Mouse (Mus musculus): ENCODE data around the gene Defb41. TPM values are rescaled to one million over a fixed set of nuclear protein-coding genes. Genes with fewer than 3 reads are reported as not detected.
"Not testable (repeated sequence)": the region's sequence is repeated elsewhere in the genome, so short reads cannot be mapped to it uniquely, and the experiment has no call there.

Defb41 gene
- not detected in 2 replicates for polyA plus RNA-seq (2015; fragmentation: Nextera tagmentation; extraction: Ambion mirVana)

DNA sequence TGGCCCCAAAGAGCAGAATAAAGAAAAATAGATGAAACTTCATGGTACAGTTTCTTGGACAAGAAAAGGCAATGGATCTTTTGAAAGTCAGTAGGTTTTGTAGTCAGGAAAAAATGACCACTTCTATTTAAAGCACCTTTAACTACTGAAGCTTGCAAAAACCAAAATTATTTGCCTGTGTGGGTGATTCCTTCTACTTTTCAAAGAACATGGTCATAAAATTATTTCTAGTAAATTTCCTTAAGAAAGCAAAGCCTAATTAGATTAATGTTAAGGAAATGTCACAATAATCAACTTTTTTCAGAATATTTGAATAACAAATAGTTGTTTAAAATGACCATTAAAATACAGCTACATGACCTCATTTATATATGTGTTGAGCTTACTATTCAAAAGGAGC is at the start of gene Defb41:
Gene Defb41, minus strand, starts transcription at position 101 of the 400 bp plus-strand sequence.
- Histone ChIP-seq H3K4me2 (no peak within 1 kb of the TSS), H3K27me3 (replicated peaks) (no peaks in the 10 kb centered on the region), H3K4me3 (replicated peaks) (no peak within 1 kb of the TSS), H3K36me3 (no peaks in the 10 kb centered on the region), H3K27ac (no peak within 1 kb of the TSS), H3K4me1 (no peaks in the 10 kb centered on the region), H3K9me3 (no peaks in the 10 kb centered on the region), H3K9ac (no peak within 1 kb of the TSS)
- no peak for ATAC-seq (ENCODE audit: insufficient read depth, low FRiP score, low read depth)

DNA sequence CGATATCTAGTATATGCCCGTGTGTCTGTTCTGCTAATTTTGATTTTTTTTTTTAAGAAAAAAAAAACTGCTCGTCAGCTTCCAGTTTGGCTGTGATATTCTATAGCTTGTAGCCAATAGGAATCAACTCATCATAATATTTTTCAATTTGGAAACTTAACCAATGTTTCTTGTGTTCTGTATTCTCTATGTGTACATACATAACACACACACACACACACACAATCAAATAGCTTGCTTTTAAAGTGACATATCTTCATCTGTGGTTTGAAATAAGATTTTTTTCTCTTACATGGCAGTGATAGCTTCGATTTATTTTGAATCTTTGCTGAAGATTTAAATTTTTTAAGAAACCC is 43.5 kb upstream of the Defb41 start:
- Histone ChIP-seq H3K9ac (no peak overlapping the region), H3K9me3 (no peaks in the 10 kb centered on the region), H3K4me2 (no peak overlapping the region), H3K4me3 (replicated peaks) (no peak overlapping the region), H3K27ac (no peak overlapping the region), H3K27me3 (replicated peaks) (no peaks in the 10 kb centered on the region), H3K36me3 (no peaks in the 10 kb centered on the region), H3K4me1 (no peaks in the 10 kb centered on the region)
- no peak for ATAC-seq (ENCODE audit: insufficient read depth, low FRiP score, low read depth)
- WGBS = 80% methylated on average over 4 of the region's 4 CpGs

DNA sequence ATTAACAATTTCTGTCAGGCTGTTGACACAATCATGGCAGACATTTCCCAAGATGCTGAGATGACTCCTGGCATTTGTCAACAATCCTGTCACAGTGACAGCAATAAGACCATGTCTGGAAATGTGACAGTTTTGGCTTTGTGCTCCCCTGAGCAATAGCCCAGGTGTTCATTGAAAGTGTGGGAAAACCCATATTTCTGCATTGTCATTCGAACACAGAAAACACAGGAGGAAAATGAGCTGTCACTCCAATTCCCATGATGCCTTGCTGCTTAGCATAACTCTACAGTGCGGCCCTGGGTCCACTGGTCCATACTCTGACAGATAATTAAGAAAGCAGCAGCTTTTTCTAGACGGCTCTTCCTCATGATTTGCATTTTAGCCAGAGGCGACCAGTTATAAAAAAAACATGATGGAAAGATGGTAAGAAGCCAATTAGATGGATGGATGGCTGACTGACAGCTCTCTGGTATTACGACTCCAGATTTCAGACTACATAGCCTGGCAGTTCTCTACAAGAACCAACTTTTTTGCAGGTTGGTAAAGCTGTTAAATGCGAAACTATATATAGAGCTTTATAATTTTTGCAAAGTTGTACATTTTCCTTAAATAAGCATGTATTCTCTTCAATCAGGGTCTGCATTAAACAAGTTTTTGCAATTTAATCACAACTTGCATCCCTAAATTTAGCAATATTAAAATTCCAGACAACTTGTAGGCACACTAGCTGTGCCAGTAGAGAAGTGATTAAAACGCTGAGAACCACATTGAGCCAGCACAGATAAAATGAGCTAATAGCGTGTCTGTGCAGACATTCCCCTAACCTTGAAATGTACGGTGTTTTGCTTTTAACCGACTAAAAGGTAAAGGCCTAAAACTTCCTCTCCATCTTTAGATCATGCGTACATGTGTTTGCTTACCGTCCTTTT is 42.9 kb upstream of the Defb41 start:
- no peak for ATAC-seq (ENCODE audit: insufficient read depth, low FRiP score, low read depth)
- Histone ChIP-seq H3K27me3 (replicated peaks) (no peaks in the 10 kb centered on the region), H3K27ac (no peak overlapping the region), H3K36me3 (no peaks in the 10 kb centered on the region), H3K9me3 (no peaks in the 10 kb centered on the region), H3K9ac (no peak overlapping the region), H3K4me1 (no peaks in the 10 kb centered on the region), H3K4me2 (no peak overlapping the region), H3K4me3 (replicated peaks) (no peak overlapping the region)
- WGBS = 78% methylated on average over 12 of the region's 12 CpGs

DNA sequence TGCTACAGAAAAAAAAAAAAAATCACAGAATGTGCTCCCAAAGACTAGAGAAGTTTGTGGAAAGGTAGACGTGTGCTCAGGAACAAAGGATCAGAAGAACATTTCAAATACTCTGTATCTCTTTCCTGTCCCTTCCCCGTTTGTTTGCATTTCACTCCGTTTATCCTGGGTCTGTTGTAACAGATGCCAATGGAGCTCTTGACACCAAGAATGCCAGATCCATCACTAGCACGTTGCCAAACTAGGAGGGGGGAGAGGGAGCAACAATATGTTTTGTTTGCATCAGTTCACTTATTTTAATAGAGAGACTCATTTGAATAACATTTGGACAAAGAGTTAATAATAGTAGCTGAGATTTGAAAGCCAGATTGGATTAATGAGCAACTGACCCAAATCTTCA is 27.6 kb upstream of the Defb41 start:
- H3K27me3 ChIP-seq (replicated peaks) = no peaks in the 10 kb centered on the region
- 18% methylated on average over 4 of the region's 4 CpGs for WGBS
- no peaks in the 10 kb centered on the region for H3K9me3 ChIP-seq
- H3K4me2 ChIP-seq = no peak overlapping the region
- no peaks in the 10 kb centered on the region for H3K4me1 ChIP-seq
- no peak overlapping the region for H3K27ac ChIP-seq
- H3K4me3 ChIP-seq (replicated peaks) = no peak overlapping the region
- no peaks in the 10 kb centered on the region for H3K36me3 ChIP-seq
- no peak for ATAC-seq (ENCODE audit: insufficient read depth, low FRiP score, low read depth)
- H3K9ac ChIP-seq = no peak overlapping the region

DNA sequence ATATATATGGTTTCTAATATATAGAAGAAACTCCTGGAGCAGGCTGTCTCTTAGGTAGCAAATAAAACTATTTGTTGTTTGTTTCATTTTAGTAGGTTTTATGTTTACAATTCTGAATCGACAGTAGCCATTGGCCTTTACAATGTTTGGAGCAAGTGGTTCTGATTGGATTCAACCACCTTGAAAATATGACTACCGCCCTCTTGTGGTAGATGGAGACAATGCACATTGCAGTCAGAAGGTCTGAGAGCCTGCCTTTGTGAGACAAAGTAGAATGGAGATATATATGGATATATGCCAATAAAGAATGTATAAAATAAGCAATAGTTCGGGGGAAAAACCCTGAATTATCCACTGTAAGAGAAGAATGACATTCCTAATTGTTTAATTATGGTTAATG is 23.9 kb upstream of the Defb41 start:
- WGBS = 44% methylated on average over 3 of the region's 3 CpGs
- Histone ChIP-seq H3K4me2 (no peak overlapping the region), H3K4me3 (replicated peaks) (no peak overlapping the region), H3K9me3 (no peaks in the 10 kb centered on the region), H3K9ac (no peak overlapping the region), H3K36me3 (no peaks in the 10 kb centered on the region), H3K27ac (no peak overlapping the region), H3K27me3 (replicated peaks) (no peaks in the 10 kb centered on the region), H3K4me1 (no peaks in the 10 kb centered on the region)
- no peak for ATAC-seq (ENCODE audit: insufficient read depth, low FRiP score, low read depth)

DNA sequence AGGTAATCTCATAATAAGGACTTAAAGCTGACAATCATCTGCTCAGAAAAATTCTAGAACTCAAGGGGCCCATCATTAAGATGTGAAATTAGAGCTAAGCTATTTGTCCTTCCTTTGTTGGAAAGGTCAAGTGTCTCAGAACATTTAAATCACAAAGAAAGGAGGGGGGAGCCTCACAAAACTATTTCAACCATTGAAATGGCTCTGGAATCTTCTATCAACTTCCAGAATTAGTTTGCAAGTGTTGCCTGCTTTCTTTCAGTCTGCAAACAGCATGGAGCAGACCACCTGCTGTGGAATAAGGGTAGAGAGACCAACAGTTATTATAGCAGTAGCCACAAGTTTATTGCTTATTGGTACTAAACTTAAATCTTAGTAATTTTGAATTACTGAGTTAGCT is 22.4 kb upstream of the Defb41 start:
- no peak overlapping the region for H3K4me3 ChIP-seq (replicated peaks)
- H3K36me3 ChIP-seq = no peaks in the 10 kb centered on the region
- H3K9me3 ChIP-seq = no peaks in the 10 kb centered on the region
- no peaks in the 10 kb centered on the region for H3K27me3 ChIP-seq (replicated peaks)
- H3K9ac ChIP-seq = no peak overlapping the region
- H3K4me2 ChIP-seq = no peak overlapping the region
- no peaks in the 10 kb centered on the region for H3K4me1 ChIP-seq
- H3K27ac ChIP-seq = no peak overlapping the region
- ATAC-seq (ENCODE audit: insufficient read depth, low FRiP score, low read depth) = no peak

DNA sequence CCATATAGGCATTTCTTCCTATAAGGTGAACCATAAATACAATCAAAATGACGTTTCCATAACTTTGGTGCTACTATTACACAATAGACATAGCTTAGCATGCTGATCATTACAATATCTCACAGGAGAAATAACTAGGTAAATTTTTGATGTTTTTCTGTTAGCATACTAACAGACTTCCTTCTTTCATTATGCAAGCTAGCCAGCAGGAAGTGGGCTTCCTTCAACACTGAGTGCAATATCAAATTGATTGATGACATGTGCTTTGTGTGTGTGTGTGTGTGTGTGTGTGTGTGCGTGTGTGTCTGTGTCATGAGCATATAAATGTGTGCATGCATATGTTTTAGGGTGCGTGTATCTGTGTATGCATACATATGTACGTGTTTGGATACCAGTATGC is 6.2 kb upstream of the Defb41 start:
- H3K27me3 ChIP-seq (replicated peaks) = no peaks in the 10 kb centered on the region
- H3K27ac ChIP-seq = no peak overlapping the region
- H3K4me1 ChIP-seq = no peaks in the 10 kb centered on the region
- no peak overlapping the region for H3K9ac ChIP-seq
- H3K36me3 ChIP-seq = no peaks in the 10 kb centered on the region
- no peaks in the 10 kb centered on the region for H3K9me3 ChIP-seq
- H3K4me2 ChIP-seq = no peak overlapping the region
- no peak for ATAC-seq (ENCODE audit: insufficient read depth, low FRiP score, low read depth)
- 75% methylated on average over 4 of the region's 4 CpGs for WGBS
- no peak overlapping the region for H3K4me3 ChIP-seq (replicated peaks)

DNA sequence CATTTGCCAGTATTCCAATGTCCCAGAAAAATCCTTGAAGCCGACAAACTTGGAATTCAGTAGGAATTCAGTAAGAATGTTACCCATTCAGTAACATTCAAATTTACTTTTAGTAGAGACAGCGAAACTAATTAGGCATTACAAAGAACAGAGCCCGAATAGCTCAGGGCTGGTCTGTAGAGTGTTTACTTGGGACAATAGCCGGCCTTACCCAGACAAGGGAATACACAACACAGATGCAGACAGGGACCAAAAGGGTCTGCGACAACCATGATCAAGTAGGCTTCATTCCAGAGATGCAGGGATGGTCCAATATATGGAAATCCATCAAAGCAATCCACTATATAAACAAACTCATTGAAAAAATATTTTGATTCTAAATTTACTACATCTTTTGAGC is 3.9 kb upstream of the Defb41 start:
- 83% methylated on average over 5 of the region's 5 CpGs for WGBS
- no peak for ATAC-seq (ENCODE audit: insufficient read depth, low FRiP score, low read depth)
- H3K9ac ChIP-seq = no peak overlapping the region
- H3K4me1 ChIP-seq = no peaks in the 10 kb centered on the region
- H3K4me2 ChIP-seq = no peak overlapping the region
- no peaks in the 10 kb centered on the region for H3K36me3 ChIP-seq
- no peak overlapping the region for H3K4me3 ChIP-seq (replicated peaks)
- H3K27ac ChIP-seq = no peak overlapping the region
- no peaks in the 10 kb centered on the region for H3K9me3 ChIP-seq
- H3K27me3 ChIP-seq (replicated peaks) = no peaks in the 10 kb centered on the region

DNA sequence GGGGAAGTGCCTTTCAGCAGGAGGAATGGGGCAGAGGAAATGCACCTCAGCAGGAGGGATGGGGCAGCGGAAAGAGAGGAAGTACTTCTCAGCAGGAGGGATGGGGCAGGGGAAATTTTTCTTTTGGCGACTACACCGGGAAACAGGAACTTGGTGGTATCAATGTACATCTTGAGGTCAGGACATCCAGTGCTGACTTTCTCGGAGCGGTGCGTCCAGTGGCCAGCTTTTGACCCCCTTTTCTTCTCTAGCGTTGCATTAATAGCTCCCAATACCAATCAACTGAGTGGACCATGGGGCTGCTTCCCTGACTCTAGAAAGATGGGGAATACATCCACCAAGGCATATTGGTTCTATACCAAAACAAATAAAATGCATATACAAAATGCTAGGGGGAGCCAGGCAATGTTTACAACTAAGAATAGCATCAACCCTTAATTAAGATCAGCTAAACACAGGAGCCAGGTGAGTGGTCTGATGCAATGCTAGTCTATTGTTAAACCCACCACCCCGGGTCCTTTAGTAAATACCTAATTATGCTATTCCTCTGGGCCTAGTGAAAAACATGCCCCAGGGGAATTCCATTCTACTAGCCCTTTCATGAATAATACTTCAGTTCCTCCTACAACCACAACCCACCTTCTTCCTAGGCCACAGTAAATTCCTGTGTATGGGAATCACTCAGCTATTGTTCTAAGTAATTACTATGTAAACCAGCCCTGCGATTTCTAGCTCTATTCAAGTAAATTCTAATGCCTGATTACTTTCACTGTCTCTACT is 18.9 kb downstream of the Defb41 start:
- not testable (repeated sequence) for H3K27ac ChIP-seq; H3K27me3 ChIP-seq (replicated peaks); H3K4me3 ChIP-seq (replicated peaks); H3K4me1 ChIP-seq; H3K9ac ChIP-seq; H3K36me3 ChIP-seq; ATAC-seq (ENCODE audit: insufficient read depth, low FRiP score, low read depth); H3K4me2 ChIP-seq; H3K9me3 ChIP-seq
- 88% methylated on average over 9 of the region's 9 CpGs for WGBS

DNA sequence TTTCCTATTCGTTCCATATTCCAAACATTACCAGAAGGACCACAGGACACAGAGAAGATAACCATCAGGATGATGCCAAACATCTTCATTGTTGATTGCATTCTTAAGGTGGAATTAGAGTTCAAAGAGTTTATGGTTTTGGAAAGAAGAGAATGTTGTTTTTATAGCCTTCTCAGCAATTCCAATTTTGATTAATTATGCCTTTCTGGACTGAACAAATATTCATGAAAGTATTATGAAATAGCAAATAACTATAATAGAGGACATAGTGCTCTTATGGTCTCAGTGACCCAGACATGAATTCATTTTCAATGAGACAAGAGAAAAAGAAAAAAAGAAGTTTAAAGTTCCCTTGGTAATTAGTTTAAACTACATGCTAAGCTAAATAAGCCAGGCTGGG is 27.6 kb downstream of the Defb41 start, which contains the start of gene Defb18:
Gene Defb18, minus strand, starts transcription at position 101 of the 400 bp plus-strand sequence.
- no peak within 1 kb of the TSS for H3K4me2 ChIP-seq
- no peak within 1 kb of the TSS for H3K27ac ChIP-seq
- H3K4me3 ChIP-seq (replicated peaks) = no peak within 1 kb of the TSS
- H3K36me3 ChIP-seq = no peaks in the 10 kb centered on the region
- no peak for ATAC-seq (ENCODE audit: insufficient read depth, low FRiP score, low read depth)
- no peaks in the 10 kb centered on the region for H3K9me3 ChIP-seq
- 69% methylated on average over 1 of the region's 1 CpGs for WGBS
- no peaks in the 10 kb centered on the region for H3K4me1 ChIP-seq
- H3K9ac ChIP-seq = no peak within 1 kb of the TSS
- no peaks in the 10 kb centered on the region for H3K27me3 ChIP-seq (replicated peaks)

DNA sequence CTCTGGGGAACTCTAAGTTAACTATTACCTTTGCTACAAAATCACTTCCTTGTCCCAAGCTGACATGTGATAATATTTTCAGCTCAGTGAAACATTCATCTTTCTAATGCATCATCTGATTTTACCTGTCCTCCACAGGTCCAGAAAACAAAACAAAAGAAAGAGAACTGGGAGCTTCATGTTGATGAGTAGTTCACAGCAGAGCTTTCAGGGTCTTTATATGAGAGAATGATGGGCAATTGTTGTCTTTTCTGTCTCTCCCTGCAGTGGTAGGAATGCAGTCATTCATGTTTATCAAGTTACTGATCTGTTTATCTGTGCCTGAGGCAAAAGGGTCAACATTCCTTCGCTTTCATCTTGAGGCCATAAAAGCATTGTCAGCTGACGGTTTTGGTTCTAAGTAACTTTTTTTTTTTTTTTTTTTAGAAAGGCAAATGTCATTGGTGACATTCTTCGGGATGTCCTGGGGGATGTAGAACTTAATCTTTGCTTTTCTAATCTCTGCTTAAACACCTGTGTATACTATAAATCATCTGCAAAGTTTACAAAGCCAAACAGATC is 41.5 kb downstream of the Defb41 start:
- no peaks in the 10 kb centered on the region for H3K9me3 ChIP-seq
- no peak overlapping the region for H3K4me3 ChIP-seq (replicated peaks)
- no peaks in the 10 kb centered on the region for H3K36me3 ChIP-seq
- 8% methylated on average over 3 of the region's 3 CpGs for WGBS
- H3K9ac ChIP-seq = no peak overlapping the region
- no peaks in the 10 kb centered on the region for H3K4me1 ChIP-seq
- no peak overlapping the region for H3K4me2 ChIP-seq
- no peak for ATAC-seq (ENCODE audit: insufficient read depth, low FRiP score, low read depth)
- no peak overlapping the region for H3K27ac ChIP-seq
- H3K27me3 ChIP-seq (replicated peaks) = no peaks in the 10 kb centered on the region

All from stomach, embryonic 15.5 days (tissue).